Mouse (Mus musculus): ENCODE measurements around the gene Hoxb1. TPM values are rescaled to one million over a fixed set of nuclear protein-coding genes. Genes with fewer than 3 reads are reported as not detected.

Hoxb1 gene
- total and polyA plus RNA-seq, 2 experiments from 2014 or later: not detected

GRCm38 (mm10) chr11:96341701-96342575 is 23.6 kb upstream of the Hoxb1 start:
- no peaks in the 10 kb centered on the region for H3K4me1 ChIP-seq (ENCODE audit: control insufficient read depth, insufficient read depth)
- H3K27me3 ChIP-seq (ENCODE audit: control insufficient read depth, insufficient read depth, low read length): peaks cover 96% of the 10 kb centered on the region
- H3K4me3 ChIP-seq (ENCODE audit: low read depth, low read length): peak overlapping the region; percentile 45
- peak overlapping the region; percentile 55 for H3K4me2 ChIP-seq (ENCODE audit: low read depth, low read length)
- no peaks in the 10 kb centered on the region for H3K9me3 ChIP-seq (replicated peaks; ENCODE audit: control insufficient read depth, low read length)
- TF ChIP-seq CTCF (IDR thresholded peaks at IDR 0.05; ENCODE audit: low read depth) (no peak), EP300 (IDR thresholded peaks at IDR 0.05; ENCODE audit: low read depth) (no peak)
- ATAC-seq (ENCODE audit: insufficient read depth, low read depth) (no peak), DNase-seq (ENCODE audit: low spot score) (no peak)
- 2% methylated on average over 40 of the region's 40 CpGs for WGBS
- no peak overlapping the region; the same call in 1 of the 2 replicates for H3K9ac ChIP-seq (replicated peaks; ENCODE audit: low read depth, low read length)
- H3K36me3 ChIP-seq (replicated peaks; ENCODE audit: control insufficient read depth, insufficient read depth, low read length): no peaks in the 10 kb centered on the region
- H3K27ac ChIP-seq (ENCODE audit: low read depth): peak overlapping the region; percentile 54

- Histone ChIP-seq H3K4me3 (ENCODE audit: low read depth, low read length) (peak overlapping the region; percentile 45; the same call in 1 of the 2 replicates), H3K4me2 (ENCODE audit: low read depth, low read length) (peak overlapping the region; percentile 55; the same call in 1 of the 2 replicates), H3K4me1 (ENCODE audit: control insufficient read depth, insufficient read depth) (no peaks in the 10 kb centered on the region), H3K36me3 (replicated peaks; ENCODE audit: control insufficient read depth, insufficient read depth, low read length) (no peaks in the 10 kb centered on the region), H3K27me3 (ENCODE audit: control insufficient read depth, insufficient read depth, low read length) (peaks cover 96% of the 10 kb centered on the region), H3K9me3 (replicated peaks; ENCODE audit: control insufficient read depth, low read length) (no peaks in the 10 kb centered on the region), H3K9ac (replicated peaks; ENCODE audit: low read depth, low read length) (no peak overlapping the region), H3K27ac (ENCODE audit: low read depth) (no peak overlapping the region)
- ATAC-seq (ENCODE audit: insufficient read depth, low read depth): no peak
- WGBS: 17% methylated on average over 4 of the region's 4 CpGs
- no peak for DNase-seq (ENCODE audit: low spot score)
- TF ChIP-seq CTCF (IDR thresholded peaks at IDR 0.05; ENCODE audit: low read depth): no peak
- no peak for TF ChIP-seq EP300 (IDR thresholded peaks at IDR 0.05; ENCODE audit: low read depth)
Observed at GRCm38 (mm10) chr11:96342576-96342930, 23.0 kb upstream of the Hoxb1 start.

- Histone ChIP-seq H3K4me2 (ENCODE audit: low read depth, low read length) (no peak overlapping the region), H3K4me3 (ENCODE audit: low read depth, low read length) (no peak overlapping the region), H3K9me3 (replicated peaks; ENCODE audit: control insufficient read depth, low read length) (no peaks in the 10 kb centered on the region), H3K27me3 (ENCODE audit: control insufficient read depth, insufficient read depth, low read length) (peaks cover 96% of the 10 kb centered on the region), H3K4me1 (ENCODE audit: control insufficient read depth, insufficient read depth) (no peaks in the 10 kb centered on the region), H3K27ac (ENCODE audit: low read depth) (no peak overlapping the region), H3K9ac (replicated peaks; ENCODE audit: low read depth, low read length) (no peak overlapping the region), H3K36me3 (replicated peaks; ENCODE audit: control insufficient read depth, insufficient read depth, low read length) (no peaks in the 10 kb centered on the region)
- 62% methylated on average over 2 of the region's 2 CpGs for WGBS
- ATAC-seq (ENCODE audit: insufficient read depth, low read depth): no peak
- DNase-seq (ENCODE audit: low spot score): no peak
- TF ChIP-seq CTCF (IDR thresholded peaks at IDR 0.05; ENCODE audit: low read depth) (no peak), EP300 (IDR thresholded peaks at IDR 0.05; ENCODE audit: low read depth) (no peak)
Observed at GRCm38 (mm10) chr11:96343206-96343745, 22.3 kb upstream of the Hoxb1 start.

GRCm38 (mm10) chr11:96344061-96344877 is 21.3 kb upstream of the Hoxb1 start:
- no peaks in the 10 kb centered on the region for H3K36me3 ChIP-seq (replicated peaks; ENCODE audit: control insufficient read depth, insufficient read depth, low read length)
- H3K27me3 ChIP-seq (ENCODE audit: control insufficient read depth, insufficient read depth, low read length): peaks cover 96% of the 10 kb centered on the region
- H3K27ac ChIP-seq (ENCODE audit: low read depth): no peak overlapping the region
- ATAC-seq (ENCODE audit: insufficient read depth, low read depth): no peak
- no peak overlapping the region for H3K4me2 ChIP-seq (ENCODE audit: low read depth, low read length)
- 30% methylated on average over 37 of the region's 40 CpGs for WGBS
- H3K4me1 ChIP-seq (ENCODE audit: control insufficient read depth, insufficient read depth): no peaks in the 10 kb centered on the region
- H3K9me3 ChIP-seq (replicated peaks; ENCODE audit: control insufficient read depth, low read length): no peaks in the 10 kb centered on the region
- no peak overlapping the region for H3K4me3 ChIP-seq (ENCODE audit: low read depth, low read length)
- TF ChIP-seq CTCF (IDR thresholded peaks at IDR 0.05; ENCODE audit: low read depth): no peak
- TF ChIP-seq EP300 (IDR thresholded peaks at IDR 0.05; ENCODE audit: low read depth): no peak
- DNase-seq (ENCODE audit: low spot score): no peak
- H3K9ac ChIP-seq (replicated peaks; ENCODE audit: low read depth, low read length): no peak overlapping the region

GRCm38 (mm10) chr11:96344878-96345159 is 20.7 kb upstream of the Hoxb1 start:
- H3K4me2 ChIP-seq (ENCODE audit: low read depth, low read length): no peak overlapping the region
- no peaks in the 10 kb centered on the region for H3K9me3 ChIP-seq (replicated peaks; ENCODE audit: control insufficient read depth, low read length)
- H3K4me1 ChIP-seq (ENCODE audit: control insufficient read depth, insufficient read depth): no peaks in the 10 kb centered on the region
- DNase-seq (ENCODE audit: low spot score) (no peak), ATAC-seq (ENCODE audit: insufficient read depth, low read depth) (no peak)
- TF ChIP-seq CTCF (IDR thresholded peaks at IDR 0.05; ENCODE audit: low read depth) (no peak), EP300 (IDR thresholded peaks at IDR 0.05; ENCODE audit: low read depth) (no peak)
- H3K9ac ChIP-seq (replicated peaks; ENCODE audit: low read depth, low read length): no peak overlapping the region
- H3K36me3 ChIP-seq (replicated peaks; ENCODE audit: control insufficient read depth, insufficient read depth, low read length): no peaks in the 10 kb centered on the region
- H3K27me3 ChIP-seq (ENCODE audit: control insufficient read depth, insufficient read depth, low read length): peaks cover 96% of the 10 kb centered on the region
- H3K27ac ChIP-seq (ENCODE audit: low read depth): no peak overlapping the region
- 38% methylated on average over 5 of the region's 6 CpGs for whole genome bisulfite sequencing
- H3K4me3 ChIP-seq (ENCODE audit: low read depth, low read length): no peak overlapping the region

Data from heart, postnatal 0 days (tissue).